Mouse (Mus musculus) heart, postnatal 25 days (tissue): ENCODE results near the gene Cep295. TPM values are rescaled to one million over a fixed set of nuclear protein-coding genes. Genes with fewer than 3 reads are reported as not detected.
"Not testable (repeated sequence)": the region's sequence is repeated elsewhere in the genome, so short reads cannot be mapped to it uniquely, and the experiment has no call there.

ENCODE experiments used
- DNase-seq: peaks from one replicate; pipeline ENCODE4 v3.0.0; 2022; ENCODE audit warnings: low spot score
- intact Hi-C: fragments of 180-260 bp; cut with DNase I; formaldehyde crosslinking; loops from one replicate; pipeline ENCODE4 v1.15.1; 2025
- total RNA-seq, 2 experiments: library from RNA; stranded (reverse); gene quantifications; 2 replicates each; pipeline ENCODE4 v1.2.3; 2021

Cep295 gene
- total RNA-seq, 2 experiments from 2014 or later: 5.6 to 7.2 TPM

DNA sequence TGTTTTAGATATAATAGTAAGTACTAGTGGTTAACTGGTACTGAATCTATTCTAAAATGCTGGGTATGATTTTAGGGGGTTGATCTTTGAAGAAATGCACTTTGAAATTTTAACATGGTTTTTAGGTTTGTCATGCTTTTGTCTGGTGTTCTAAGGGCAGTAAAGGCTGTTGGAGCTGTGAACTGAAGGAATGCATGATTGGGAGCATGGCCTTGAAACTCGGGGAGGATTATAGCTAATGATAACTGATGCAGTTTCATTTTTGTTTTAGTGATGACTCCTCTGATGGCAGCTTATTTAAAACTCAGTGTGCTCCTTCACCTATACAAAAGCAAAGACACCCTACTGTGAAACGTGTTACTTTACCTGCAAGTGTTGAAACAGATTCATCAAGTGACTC, 49.3 kb downstream of the Cep295 start:
- intact Hi-C loops: loop anchor here (2.0 to 5.0 kb wide), 2 partner anchors 27 to 36 kb away; no protein-coding TSS in a partner anchor
- DNase-seq: no peak

GRCm38 (mm10) chr9:15307257-15307656, 50.3 kb downstream of the Cep295 start:
- intact Hi-C loops: loop anchor here (5.0 kb wide), 1 partner anchor 35 kb away; no protein-coding TSS in a partner anchor
- no peak for DNase-seq

DNA sequence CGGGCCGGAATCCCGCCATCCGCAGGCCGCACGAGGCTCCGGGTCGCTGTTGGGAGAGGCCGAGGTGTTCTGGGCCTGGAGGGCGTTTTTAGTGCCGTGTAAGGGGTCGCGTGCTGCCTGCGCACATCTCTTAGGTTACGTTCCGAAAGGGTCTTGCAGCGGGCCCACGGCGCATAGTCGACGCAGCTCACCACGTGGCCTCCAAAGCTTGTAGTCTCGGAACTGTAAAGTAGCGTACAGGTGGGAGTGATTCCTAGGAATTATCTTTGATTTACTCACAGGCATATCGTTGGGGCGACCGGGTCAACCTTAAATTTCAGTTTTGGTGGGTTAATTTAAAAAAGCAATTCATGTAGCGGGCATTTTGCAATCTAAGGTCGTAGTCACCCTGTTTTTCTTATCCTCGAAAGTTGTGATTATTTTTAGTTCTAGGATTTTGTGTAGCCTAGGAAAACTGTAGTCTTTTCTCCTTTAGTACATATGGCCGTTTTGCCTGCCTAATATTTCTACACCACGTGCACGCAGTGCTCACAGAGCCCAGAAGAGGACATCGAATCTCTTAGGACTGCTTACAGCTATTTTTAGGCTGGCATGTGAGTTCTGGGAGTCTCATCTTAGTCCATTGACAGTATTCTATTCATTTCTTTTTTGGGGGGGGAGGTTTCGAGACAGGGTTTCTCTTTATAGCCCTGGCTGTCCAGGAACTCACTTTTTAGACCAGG, 51.0 kb downstream of the Cep295 start, which contains the start of gene 4931406C07Rik:
Gene 4931406C07Rik (minus strand): TSS at position 51 of the 722 bp plus-strand sequence.
- DNase-seq: no peak
- intact Hi-C loops: loop anchor here (5.0 kb wide), 1 partner anchor 34 kb away; no protein-coding TSS in a partner anchor

- peak; percentile 95 for DNase-seq
- intact Hi-C loops: loop anchor here (5.0 kb wide), 1 partner anchor 33 kb away; no protein-coding TSS in a partner anchor
These were observed 51.8 kb downstream of the Cep295 start, which contains the start of gene Taf1d for GRCm38 (mm10) chr9:15305503-15306397. Taf1d (plus strand) TSS chr9:15306214.

DNA sequence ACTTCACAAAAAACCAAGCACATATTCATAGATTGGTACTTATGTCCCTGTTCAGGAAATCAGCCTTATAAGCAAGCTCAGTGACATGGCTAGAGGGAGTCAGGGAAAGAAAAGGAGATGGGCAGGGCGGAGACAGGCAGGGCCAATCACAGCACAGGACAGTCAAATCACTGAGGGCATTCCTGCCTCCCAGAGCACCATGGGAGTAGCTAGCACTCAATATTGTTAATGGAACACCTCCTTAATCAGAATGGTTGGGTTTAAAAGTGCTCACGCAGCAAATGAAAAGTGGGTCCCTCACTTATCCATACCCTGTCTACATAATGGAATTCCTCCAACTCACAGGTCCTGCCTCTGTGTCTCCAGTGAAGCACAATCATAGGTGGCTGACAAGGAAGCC, 54.7 kb downstream of the Cep295 start:
- intact Hi-C loops: no loop called here
- no peak for DNase-seq

- DNase-seq, intact Hi-C loops: not testable (repeated sequence)
These were observed 55.6 kb downstream of the Cep295 start for GRCm38 (mm10) chr9:15302006-15302405.

DNA sequence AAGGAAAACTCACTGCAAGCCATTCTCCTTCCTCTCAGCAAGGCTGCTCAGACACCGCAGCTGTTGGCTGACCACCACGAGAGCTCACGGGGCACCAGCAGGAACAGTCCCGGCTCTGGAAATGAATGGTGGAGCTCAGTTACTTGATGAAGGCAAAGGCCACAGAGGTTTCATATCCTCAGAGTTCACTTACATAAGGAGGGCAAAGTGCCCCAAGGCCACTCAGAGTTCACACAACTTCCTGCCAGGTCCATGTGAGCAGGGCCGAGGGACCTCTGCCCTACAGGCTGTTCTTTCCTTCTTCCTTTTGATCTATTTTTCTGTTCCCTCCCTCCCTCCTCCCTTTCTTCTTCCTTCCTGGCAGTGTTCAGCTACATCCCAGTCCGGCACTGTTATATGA, 56.2 kb downstream of the Cep295 start:
- DNase-seq: peak; percentile 14
- intact Hi-C loops: no loop called here

DNA sequence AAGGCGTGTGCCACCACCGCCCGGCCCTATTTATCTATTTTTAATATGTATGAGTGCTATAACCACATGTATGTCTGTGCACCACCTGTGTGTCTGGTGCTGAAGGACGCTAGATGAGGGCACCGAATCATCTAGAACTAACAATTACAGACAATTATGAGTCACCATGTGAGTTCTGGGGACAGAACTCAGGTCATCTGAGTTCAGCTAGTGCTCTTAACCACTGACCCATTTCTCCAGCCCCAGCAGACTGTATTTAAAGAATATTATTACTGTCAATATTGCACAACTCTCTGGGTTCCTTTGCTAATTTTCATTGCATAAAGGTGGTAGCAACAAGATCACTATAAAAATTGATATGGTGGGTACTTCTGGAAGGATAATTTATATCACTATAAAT, 57.5 kb downstream of the Cep295 start:
- no peak for DNase-seq
- intact Hi-C loops: no loop called here

- no peak for DNase-seq
- intact Hi-C loops: no loop called here
These were observed 59.1 kb downstream of the Cep295 start for GRCm38 (mm10) chr9:15298451-15298850.

DNA sequence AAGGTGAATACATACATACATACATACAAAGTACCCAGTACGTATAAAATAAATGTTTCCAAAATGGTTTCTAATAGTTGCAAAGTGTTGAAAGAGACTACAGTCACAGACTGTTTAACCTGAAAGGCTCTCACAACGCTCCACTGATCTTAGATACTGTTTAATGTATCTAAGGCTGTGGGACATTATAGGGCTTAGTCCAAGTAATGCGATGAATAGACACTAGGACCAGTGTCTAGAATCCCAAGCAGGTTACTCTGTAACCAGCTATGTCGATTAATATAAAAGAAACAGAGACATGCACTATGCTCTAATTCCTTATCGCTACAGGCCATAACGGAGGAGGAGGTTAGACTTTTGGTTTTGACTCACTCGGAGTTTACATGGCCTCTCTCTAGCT, 60.5 kb downstream of the Cep295 start:
- intact Hi-C loops: no loop called here
- no peak for DNase-seq

GRCm38 (mm10) chr9:15289251-15289650, 68.3 kb downstream of the Cep295 start:
- intact Hi-C loops: no loop called here

GRCm38 (mm10) chr9:15288402-15288801, 69.2 kb downstream of the Cep295 start:
- intact Hi-C loops: no loop called here
- DNase-seq: no peak

More at GRCm38 (mm10) chr9:15289251-15289650, 68.3 kb downstream of the Cep295 start:
- no peak for DNase-seq

DNA sequence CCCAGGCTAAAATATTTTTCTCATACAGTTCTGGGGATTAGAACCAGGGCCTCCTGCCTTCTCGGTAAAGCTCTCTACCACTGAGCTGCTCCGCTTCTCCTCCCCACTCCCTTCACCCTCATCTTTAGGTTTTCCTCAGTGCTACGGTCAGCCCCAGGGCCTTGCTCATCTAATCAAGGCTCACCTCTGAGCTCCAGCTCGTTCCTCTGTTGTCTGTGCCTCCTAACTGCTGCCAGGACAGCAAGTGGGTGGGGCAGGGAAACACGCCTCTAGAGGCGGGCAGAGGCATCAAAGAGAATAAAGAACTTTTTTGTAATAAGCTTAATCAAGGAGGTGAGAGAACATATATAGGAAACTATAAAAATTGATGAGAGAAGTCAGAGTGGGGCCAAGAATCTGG, 69.7 kb downstream of the Cep295 start:
- intact Hi-C loops: no loop called here
- no peak for DNase-seq

- DNase-seq: no peak
These were observed 72.1 kb downstream of the Cep295 start for GRCm38 (mm10) chr9:15285443-15285842.

DNA sequence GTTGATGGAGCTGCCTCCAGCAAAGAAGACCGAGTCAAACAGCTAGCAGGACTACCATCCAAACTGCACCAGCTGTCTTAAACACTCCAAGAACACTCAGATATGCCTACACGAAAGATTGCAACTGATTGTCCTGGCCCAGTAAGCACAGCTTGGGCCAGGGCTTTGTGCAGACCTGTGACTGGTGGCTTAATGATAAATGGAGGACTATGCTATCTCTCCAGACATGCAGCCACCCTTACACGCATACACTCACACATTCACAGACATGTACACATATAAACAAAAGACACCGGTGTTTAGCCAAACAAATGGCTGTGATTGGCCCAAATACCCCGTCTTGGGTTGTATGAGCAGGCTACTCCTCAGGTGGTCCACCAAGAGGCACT, 77.1 kb downstream of the Cep295 start:
- no peak for DNase-seq
- intact Hi-C loops: loop anchor here (2.0 kb wide), 1 partner anchor 28 kb away; no protein-coding TSS in a partner anchor

More at GRCm38 (mm10) chr9:15285443-15285842, 72.1 kb downstream of the Cep295 start:
- intact Hi-C loops: no loop called here

DNA sequence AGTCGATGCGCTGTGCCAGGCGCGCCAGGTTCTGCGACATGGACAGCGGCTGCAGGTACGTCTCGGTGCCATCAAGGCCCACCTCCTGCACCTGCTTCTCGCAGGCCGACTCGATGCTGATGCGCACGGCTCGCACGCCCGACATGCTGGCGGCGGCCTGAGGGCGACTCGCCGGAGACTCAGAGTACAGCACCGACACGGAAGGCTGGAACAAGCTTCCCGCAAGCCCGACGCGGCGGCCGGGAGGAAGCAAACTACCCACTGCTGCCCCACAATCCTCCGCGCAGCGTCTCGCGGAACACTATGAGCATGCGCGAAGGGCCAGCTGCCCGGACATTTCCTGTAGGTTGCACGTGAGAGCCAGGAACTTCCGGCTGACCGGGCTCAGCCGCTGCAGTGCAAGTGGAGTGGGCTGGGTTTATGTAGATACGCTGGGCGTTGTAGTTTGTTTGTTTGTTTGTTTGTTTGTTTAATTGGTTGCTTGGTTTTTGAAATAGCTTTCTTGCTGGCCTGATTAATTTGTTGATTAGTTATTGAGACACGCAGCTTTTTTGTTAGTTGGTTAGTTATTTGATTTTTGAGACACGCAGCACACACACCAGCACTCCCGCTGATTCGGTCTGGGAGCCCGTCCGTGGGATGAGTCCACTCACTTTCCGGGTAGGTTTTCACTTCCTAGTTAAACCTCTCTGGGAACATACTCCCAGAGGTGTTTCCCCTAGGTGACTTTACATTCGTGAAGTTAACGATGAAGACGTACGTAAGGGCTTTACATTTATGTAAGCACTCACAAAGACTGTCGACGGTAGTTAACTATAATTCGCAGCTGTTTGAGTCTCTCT, 77.7 kb downstream of the Cep295 start, which contains the start of gene Med17:
Gene Med17 (minus strand): TSS at position 283 of the 842 bp plus-strand sequence.
- intact Hi-C loops: loop anchor here (2.0 to 10.0 kb wide), 2 partner anchors 29 to 775 kb away; partner anchors contain the start of genes Cwc15 and Kdm4d
- peak; percentile 86 for DNase-seq

DNA sequence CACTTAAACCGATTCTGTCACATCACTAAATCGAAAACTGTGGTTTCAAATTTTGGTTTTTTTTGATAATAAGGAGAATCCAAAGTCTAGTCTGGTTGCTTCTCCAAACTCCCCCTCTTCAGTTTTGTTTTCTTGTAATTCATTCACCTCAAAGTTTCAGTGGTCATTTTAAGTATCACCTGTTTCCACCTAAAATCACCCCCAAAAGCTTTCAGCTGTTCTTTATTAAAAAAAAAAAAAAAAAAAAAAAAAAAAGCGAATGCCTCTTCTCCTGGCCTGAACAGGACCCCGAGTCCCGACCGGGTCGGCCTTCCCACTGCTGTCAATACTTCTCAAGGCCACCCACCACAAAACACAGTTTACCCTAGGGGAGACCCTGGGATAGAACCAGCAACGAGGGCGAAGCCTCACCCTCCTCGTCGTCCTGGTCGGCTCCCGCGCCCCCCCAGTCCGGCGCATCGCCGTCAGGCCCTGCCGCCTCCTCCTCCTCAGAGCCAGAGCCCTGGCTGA, 78.4 kb downstream of the Cep295 start:
- DNase-seq: no peak
- intact Hi-C loops: loop anchor here (10.0 kb wide), 1 partner anchor 774 kb away; the partner anchor contains the start of genes Cwc15 and Kdm4d

- intact Hi-C loops: loop anchor here (10.0 kb wide), 1 partner anchor 774 kb away; the partner anchor contains the start of genes Cwc15 and Kdm4d
- DNase-seq: no peak
These were observed 79.2 kb downstream of the Cep295 start for GRCm38 (mm10) chr9:15278343-15278742.

GRCm38 (mm10) chr9:15276855-15277254, 80.7 kb downstream of the Cep295 start:
- intact Hi-C loops: loop anchor here (10.0 kb wide), 1 partner anchor 772 kb away; the partner anchor contains the start of genes Cwc15 and Kdm4d

More at GRCm38 (mm10) chr9:15276855-15277254, 80.7 kb downstream of the Cep295 start:
- no peak for DNase-seq
